Mouse (Mus musculus) ZHBTc4 (cell line): ENCODE measurements around the gene Zfp414.
"Not testable (repeated sequence)": the region's sequence is repeated elsewhere in the genome, so short reads cannot be mapped to it uniquely, and the experiment has no call there.

Experiments used
- DNase-seq: peaks from one replicate; pipeline ENCODE4 v3.0.0-alpha.2; 2011; ENCODE audit warnings: low read depth, low spot score

Gene Zfp414

GRCm38 (mm10) chr17:33628621-33629486 is at the start of gene Zfp414:
TSS of gene Zfp414 (plus strand) at chr17:33629090.
- DNase-seq: peak; percentile 96

GRCm38 (mm10) chr17:33584061-33584460 is 44.8 kb upstream of the Zfp414 start:
- peak; percentile 86 for DNase-seq

GRCm38 (mm10) chr17:33586011-33586410 is 42.9 kb upstream of the Zfp414 start:
- peak; percentile 56 for DNase-seq

- DNase-seq: peak; percentile 68
Measured at GRCm38 (mm10) chr17:33597271-33597670, 31.6 kb upstream of the Zfp414 start.

GRCm38 (mm10) chr17:33598506-33598905 is 30.4 kb upstream of the Zfp414 start:
- DNase-seq: peak; percentile 30

- peak; percentile 96 for DNase-seq
Measured at GRCm38 (mm10) chr17:33599836-33600475, 28.9 kb upstream of the Zfp414 start.

- DNase-seq: peak; percentile 39
Measured at GRCm38 (mm10) chr17:33600831-33601230, 28.1 kb upstream of the Zfp414 start.

- peak; percentile 87 for DNase-seq
Measured at GRCm38 (mm10) chr17:33601947-33602346, 26.9 kb upstream of the Zfp414 start.

- no peak for DNase-seq
Measured at GRCm38 (mm10) chr17:33607273-33607672, 21.6 kb upstream of the Zfp414 start.

GRCm38 (mm10) chr17:33610548-33610947 is 18.3 kb upstream of the Zfp414 start:
- DNase-seq: no peak

GRCm38 (mm10) chr17:33613726-33614125 is 15.2 kb upstream of the Zfp414 start:
- not testable (repeated sequence) for DNase-seq

- DNase-seq: no peak
Measured at GRCm38 (mm10) chr17:33627281-33627680, 1.6 kb upstream of the Zfp414 start.

- no peak for DNase-seq
Measured at GRCm38 (mm10) chr17:33629487-33630125, 716 bp downstream of the Zfp414 start.

- DNase-seq: peak; percentile 43
Measured at GRCm38 (mm10) chr17:33630171-33630895, 1.4 kb downstream of the Zfp414 start.

GRCm38 (mm10) chr17:33631236-33631635 is 2.3 kb downstream of the Zfp414 start:
- no peak for DNase-seq

- DNase-seq: no peak
Measured at GRCm38 (mm10) chr17:33631796-33632195, 2.9 kb downstream of the Zfp414 start.

- DNase-seq: no peak
Measured at GRCm38 (mm10) chr17:33637038-33637437, 8.1 kb downstream of the Zfp414 start.

- no peak for DNase-seq
Measured at GRCm38 (mm10) chr17:33637516-33638276, 8.8 kb downstream of the Zfp414 start, which contains the start of gene Pram1. TSS of gene Pram1 (plus strand) at chr17:33638056.

- DNase-seq: peak; percentile 24
Measured at GRCm38 (mm10) chr17:33639743-33640142, 10.9 kb downstream of the Zfp414 start.

- DNase-seq: no peak
Measured at GRCm38 (mm10) chr17:33644068-33644467, 15.2 kb downstream of the Zfp414 start.

- DNase-seq: no peak
Measured at GRCm38 (mm10) chr17:33645073-33645472, 16.2 kb downstream of the Zfp414 start.
